Mouse (Mus musculus): ENCODE measurements around the gene Lmod3. TPM values are rescaled to one million over a fixed set of nuclear protein-coding genes. Genes with fewer than 3 reads are reported as not detected.
A peak's percentile ranks its signal among the peaks of the same experiment; 100 is the strongest.

Gene Lmod3
- polyA plus RNA-seq, 1 experiment from 2014 or later, result 0.96 TPM

DNA sequence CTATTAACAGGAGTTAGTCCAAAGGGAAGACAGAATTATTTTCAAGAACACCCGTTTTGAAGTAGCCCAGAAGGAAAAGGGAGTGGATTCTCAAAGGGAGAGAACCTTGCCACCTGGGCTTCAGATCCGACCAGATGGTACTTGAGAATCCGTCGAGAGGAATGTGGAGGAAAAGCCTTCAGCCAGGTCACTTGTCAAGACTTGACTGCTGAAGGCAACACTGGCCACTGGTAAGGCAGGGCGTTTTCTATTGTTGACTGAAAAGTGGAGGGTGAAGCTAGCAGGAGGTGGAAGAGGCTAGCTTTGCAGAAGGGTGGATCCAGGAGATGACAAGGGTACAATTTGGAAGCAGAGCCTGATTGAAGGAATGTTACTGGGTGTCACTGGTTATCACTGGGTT, 40.3 kb upstream of the Lmod3 start:
- Histone ChIP-seq H3K27me3 (ENCODE audit: control insufficient read depth, insufficient read depth, low read length) (no peaks in the 10 kb centered on the region), H3K36me3 (ENCODE audit: control insufficient read depth, insufficient read depth, low read length) (peaks cover 3% of the 10 kb centered on the region; the same call in 1 of the 2 replicates), H3K4me2 (ENCODE audit: low read depth, severe bottlenecking) (no peak overlapping the region), H3K4me1 (ENCODE audit: control insufficient read depth, insufficient read depth, low read length) (peaks cover 4% of the 10 kb centered on the region; the same call in 1 of the 2 replicates), H3K4me3 (ENCODE audit: low read depth, low read length) (no peak overlapping the region), H3K27ac (replicated peaks; ENCODE audit: low read depth, low read length) (no peak overlapping the region), H3K9ac (ENCODE audit: low read length) (no peak overlapping the region), H3K9me3 (ENCODE audit: control insufficient read depth, low read length) (no peaks in the 10 kb centered on the region)
- ATAC-seq (ENCODE audit: insufficient number of reproducible peaks, low FRiP score, low TSS enrichment, low read depth) (no peak), DNase-seq (ENCODE audit: low spot score) (no peak)
- WGBS, result 75% methylated on average over 5 of the region's 5 CpGs

- Histone ChIP-seq H3K36me3 (ENCODE audit: control insufficient read depth, insufficient read depth, low read length) (peaks cover 3% of the 10 kb centered on the region; the same call in 1 of the 2 replicates), H3K4me3 (ENCODE audit: low read depth, low read length) (no peak overlapping the region), H3K9ac (ENCODE audit: low read length) (no peak overlapping the region), H3K4me1 (ENCODE audit: control insufficient read depth, insufficient read depth, low read length) (peaks cover 4% of the 10 kb centered on the region; the same call in 1 of the 2 replicates), H3K4me2 (ENCODE audit: low read depth, severe bottlenecking) (no peak overlapping the region), H3K27ac (replicated peaks; ENCODE audit: low read depth, low read length) (no peak overlapping the region), H3K9me3 (ENCODE audit: control insufficient read depth, low read length) (no peaks in the 10 kb centered on the region), H3K27me3 (ENCODE audit: control insufficient read depth, insufficient read depth, low read length) (no peaks in the 10 kb centered on the region)
- ATAC-seq (ENCODE audit: insufficient number of reproducible peaks, low FRiP score, low TSS enrichment, low read depth), result no peak
- DNase-seq (ENCODE audit: low spot score), result no peak
- 89% methylated on average over 3 of the region's 3 CpGs for WGBS
Measured at GRCm38 (mm10) chr6:97292096-97292495, 39.5 kb upstream of the Lmod3 start.

- 84% methylated on average over 21 of the region's 21 CpGs for WGBS
- Histone ChIP-seq H3K36me3 (ENCODE audit: control insufficient read depth, insufficient read depth, low read length) (peaks cover 3% of the 10 kb centered on the region; the same call in 1 of the 2 replicates), H3K4me3 (ENCODE audit: low read depth, low read length) (no peak overlapping the region), H3K4me1 (ENCODE audit: control insufficient read depth, insufficient read depth, low read length) (peaks cover 4% of the 10 kb centered on the region; the same call in 1 of the 2 replicates), H3K27ac (replicated peaks; ENCODE audit: low read depth, low read length) (no peak overlapping the region), H3K9ac (ENCODE audit: low read length) (no peak overlapping the region), H3K9me3 (ENCODE audit: control insufficient read depth, low read length) (no peaks in the 10 kb centered on the region), H3K27me3 (ENCODE audit: control insufficient read depth, insufficient read depth, low read length) (no peaks in the 10 kb centered on the region), H3K4me2 (ENCODE audit: low read depth, severe bottlenecking) (no peak overlapping the region)
- DNase-seq (ENCODE audit: low spot score) (no peak), ATAC-seq (ENCODE audit: insufficient number of reproducible peaks, low FRiP score, low TSS enrichment, low read depth) (no peak)
Measured at GRCm38 (mm10) chr6:97291159-97291908, 38.8 kb upstream of the Lmod3 start.

DNA sequence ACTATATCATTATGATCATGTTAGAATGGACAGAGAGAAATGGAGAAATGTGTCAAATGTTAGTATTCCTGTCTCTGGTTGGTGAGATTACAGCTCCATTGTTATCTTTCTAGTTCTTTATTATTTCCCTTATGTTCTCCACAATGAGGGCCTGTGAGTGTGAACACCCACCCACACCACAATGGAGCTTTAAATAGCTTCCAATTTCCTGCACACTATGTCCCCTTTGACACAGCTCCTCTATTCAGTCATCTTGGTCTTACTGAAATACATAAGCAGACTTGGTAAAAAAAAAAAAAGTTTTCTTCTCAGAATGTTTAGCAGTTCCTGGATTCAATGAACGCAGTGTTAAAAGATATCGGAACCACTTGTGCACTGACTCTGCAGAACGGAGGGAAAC, 38.1 kb upstream of the Lmod3 start:
- peaks cover 3% of the 10 kb centered on the region; the same call in 1 of the 2 replicates for H3K36me3 ChIP-seq (ENCODE audit: control insufficient read depth, insufficient read depth, low read length)
- DNase-seq (ENCODE audit: low spot score) (no peak), ATAC-seq (ENCODE audit: insufficient number of reproducible peaks, low FRiP score, low TSS enrichment, low read depth) (no peak)
- no peak overlapping the region for H3K4me2 ChIP-seq (ENCODE audit: low read depth, severe bottlenecking)
- H3K9me3 ChIP-seq (ENCODE audit: control insufficient read depth, low read length), result no peaks in the 10 kb centered on the region
- H3K4me3 ChIP-seq (ENCODE audit: low read depth, low read length), result no peak overlapping the region
- 78% methylated on average over 3 of the region's 3 CpGs for WGBS
- no peaks in the 10 kb centered on the region for H3K27me3 ChIP-seq (ENCODE audit: control insufficient read depth, insufficient read depth, low read length)
- no peak overlapping the region for H3K9ac ChIP-seq (ENCODE audit: low read length)
- peaks cover 4% of the 10 kb centered on the region; the same call in 1 of the 2 replicates for H3K4me1 ChIP-seq (ENCODE audit: control insufficient read depth, insufficient read depth, low read length)
- H3K27ac ChIP-seq (replicated peaks; ENCODE audit: low read depth, low read length), result no peak overlapping the region

- H3K4me3 ChIP-seq (ENCODE audit: low read depth, low read length), result no peak overlapping the region
- H3K4me2 ChIP-seq (ENCODE audit: low read depth, severe bottlenecking), result no peak overlapping the region
- no peaks in the 10 kb centered on the region; the same call in 1 of the 2 replicates for H3K36me3 ChIP-seq (ENCODE audit: control insufficient read depth, insufficient read depth, low read length)
- no peak overlapping the region for H3K27ac ChIP-seq (replicated peaks; ENCODE audit: low read depth, low read length)
- no peaks in the 10 kb centered on the region for H3K9me3 ChIP-seq (ENCODE audit: control insufficient read depth, low read length)
- no peak for ATAC-seq (ENCODE audit: insufficient number of reproducible peaks, low FRiP score, low TSS enrichment, low read depth)
- WGBS, result 87% methylated on average over 4 of the region's 4 CpGs
- no peak overlapping the region for H3K9ac ChIP-seq (ENCODE audit: low read length)
- H3K27me3 ChIP-seq (ENCODE audit: control insufficient read depth, insufficient read depth, low read length), result no peaks in the 10 kb centered on the region
- no peak for DNase-seq (ENCODE audit: low spot score)
- H3K4me1 ChIP-seq (ENCODE audit: control insufficient read depth, insufficient read depth, low read length), result peaks cover 4% of the 10 kb centered on the region; the same call in 1 of the 2 replicates
Measured at GRCm38 (mm10) chr6:97289838-97290237, 37.3 kb upstream of the Lmod3 start.

DNA sequence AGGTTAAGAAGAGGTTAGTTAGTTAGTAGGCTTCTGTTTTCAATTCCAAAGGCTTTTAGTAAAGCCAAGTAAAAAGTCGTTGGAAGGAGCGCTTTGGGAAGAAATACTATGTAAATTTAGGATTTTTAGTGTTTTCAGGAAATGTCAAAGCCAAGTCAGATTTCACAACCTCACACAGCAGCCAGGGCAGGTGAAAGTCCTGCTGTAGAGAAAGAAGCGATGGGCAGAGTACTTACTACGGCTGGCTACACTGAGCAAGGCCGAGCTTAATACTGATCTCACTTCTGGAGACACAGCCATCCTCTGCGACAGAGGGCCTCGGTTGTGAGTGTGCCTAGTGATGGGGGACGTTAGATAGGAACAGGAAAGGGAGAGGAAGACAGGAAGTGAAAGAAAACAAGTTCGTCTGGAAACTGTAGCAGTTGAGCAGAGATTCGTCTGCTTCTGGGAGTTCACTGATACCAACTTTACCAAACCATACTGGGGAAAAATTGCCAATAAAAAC, 36.8 kb upstream of the Lmod3 start:
- Histone ChIP-seq H3K4me3 (ENCODE audit: low read depth, low read length) (no peak overlapping the region), H3K27ac (replicated peaks; ENCODE audit: low read depth, low read length) (no peak overlapping the region; the same call in 1 of the 2 replicates), H3K4me2 (ENCODE audit: low read depth, severe bottlenecking) (no peak overlapping the region), H3K27me3 (ENCODE audit: control insufficient read depth, insufficient read depth, low read length) (no peaks in the 10 kb centered on the region), H3K9ac (ENCODE audit: low read length) (no peak overlapping the region), H3K36me3 (ENCODE audit: control insufficient read depth, insufficient read depth, low read length) (no peaks in the 10 kb centered on the region; the same call in 1 of the 2 replicates), H3K4me1 (ENCODE audit: control insufficient read depth, insufficient read depth, low read length) (peaks cover 4% of the 10 kb centered on the region; the same call in 1 of the 2 replicates), H3K9me3 (ENCODE audit: control insufficient read depth, low read length) (no peaks in the 10 kb centered on the region)
- 70% methylated on average over 10 of the region's 10 CpGs for WGBS
- no peak for ATAC-seq (ENCODE audit: insufficient number of reproducible peaks, low FRiP score, low TSS enrichment, low read depth)
- DNase-seq (ENCODE audit: low spot score), result no peak

- Histone ChIP-seq H3K9me3 (ENCODE audit: control insufficient read depth, low read length) (no peaks in the 10 kb centered on the region), H3K27ac (replicated peaks; ENCODE audit: low read depth, low read length) (peak overlapping the region; percentile 21; the same call in 1 of the 2 replicates), H3K9ac (ENCODE audit: low read length) (no peak overlapping the region), H3K4me1 (ENCODE audit: control insufficient read depth, insufficient read depth, low read length) (peaks cover 4% of the 10 kb centered on the region; the same call in 1 of the 2 replicates), H3K4me3 (ENCODE audit: low read depth, low read length) (no peak overlapping the region), H3K27me3 (ENCODE audit: control insufficient read depth, insufficient read depth, low read length) (no peaks in the 10 kb centered on the region), H3K4me2 (ENCODE audit: low read depth, severe bottlenecking) (no peak overlapping the region), H3K36me3 (ENCODE audit: control insufficient read depth, insufficient read depth, low read length) (no peaks in the 10 kb centered on the region; the same call in 1 of the 2 replicates)
- DNase-seq (ENCODE audit: low spot score) (no peak), ATAC-seq (ENCODE audit: insufficient number of reproducible peaks, low FRiP score, low TSS enrichment, low read depth) (no peak)
- WGBS, result 79% methylated on average over 19 of the region's 19 CpGs
Measured at GRCm38 (mm10) chr6:97288047-97288855, 35.7 kb upstream of the Lmod3 start.

DNA sequence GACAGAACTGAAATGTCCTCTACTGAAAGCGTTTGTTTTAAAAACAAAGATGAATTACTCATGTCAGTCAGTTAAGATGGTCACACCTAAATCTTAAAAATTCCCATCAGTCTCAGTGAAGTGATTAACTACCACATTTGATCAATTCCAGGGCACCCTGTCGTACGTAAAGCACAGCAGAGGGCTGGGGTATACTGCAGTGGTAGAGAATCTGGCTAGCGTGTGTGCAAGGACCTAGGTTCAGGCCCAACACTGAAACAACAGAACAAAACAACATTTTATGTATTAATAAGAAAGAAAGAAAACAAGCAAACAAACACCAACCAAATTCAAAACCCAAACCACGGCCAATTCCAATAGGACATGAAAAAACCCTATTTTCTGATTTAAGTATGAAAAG, 33.8 kb upstream of the Lmod3 start:
- ATAC-seq (ENCODE audit: insufficient number of reproducible peaks, low FRiP score, low TSS enrichment, low read depth) (no peak), DNase-seq (ENCODE audit: low spot score) (no peak)
- H3K4me2 ChIP-seq (ENCODE audit: low read depth, severe bottlenecking), result no peak overlapping the region
- H3K36me3 ChIP-seq (ENCODE audit: control insufficient read depth, insufficient read depth, low read length), result no peaks in the 10 kb centered on the region; the same call in 1 of the 2 replicates
- no peak overlapping the region for H3K4me3 ChIP-seq (ENCODE audit: low read depth, low read length)
- H3K9me3 ChIP-seq (ENCODE audit: control insufficient read depth, low read length), result no peaks in the 10 kb centered on the region
- peaks cover 4% of the 10 kb centered on the region; the same call in 1 of the 2 replicates for H3K4me1 ChIP-seq (ENCODE audit: control insufficient read depth, insufficient read depth, low read length)
- no peaks in the 10 kb centered on the region for H3K27me3 ChIP-seq (ENCODE audit: control insufficient read depth, insufficient read depth, low read length)
- 84% methylated on average over 5 of the region's 5 CpGs for WGBS
- H3K9ac ChIP-seq (ENCODE audit: low read length), result no peak overlapping the region
- no peak overlapping the region for H3K27ac ChIP-seq (replicated peaks; ENCODE audit: low read depth, low read length)

All from limb, embryonic 11.5 days (tissue).